Mouse (Mus musculus) embryonic facial prominence, embryonic 11.5 days (tissue): Measurements from ENCODE around the gene Rfx4. TPM values are rescaled to one million over a fixed set of nuclear protein-coding genes. Genes with fewer than 3 reads are reported as not detected.

Experiments
- ATAC-seq: fragments of 200-750 bp; cut with Nextera tagmentation; replicated peaks from 2 replicates; pipeline ENCODE4 v1.8.0; 2017; ENCODE audit warnings: low read depth; ENCODE audit not compliant: insufficient number of reproducible peaks, low FRiP score, low TSS enrichment
- DNase-seq: peaks from one replicate; pipeline ENCODE4 v3.0.0-alpha.2; 2015; ENCODE audit warnings: low spot score
- H3K27ac ChIP-seq: fragments of 300-500 bp; sonication (generic); replicated peaks from 2 replicates; pipeline ENCODE4 v1.5.1; 2014; ENCODE audit warnings: mild to moderate bottlenecking, low read depth, low read length, control low read depth
- H3K27me3 ChIP-seq: fragments of 300-500 bp; sonication (generic); 2 replicates; pipeline ENCODE4 v1.6.1; 2014; ENCODE audit warnings: mild to moderate bottlenecking, low read length, moderate library complexity, mixed read lengths; ENCODE audit not compliant: control insufficient read depth, insufficient read depth
- H3K36me3 ChIP-seq: fragments of 300-500 bp; sonication (generic); replicated peaks from 2 replicates; pipeline ENCODE4 v1.6.1; 2014; ENCODE audit warnings: low read depth, mild to moderate bottlenecking, low read length, moderate library complexity, mixed read lengths; ENCODE audit not compliant: control insufficient read depth, insufficient read depth
- H3K4me1 ChIP-seq: fragments of 300-500 bp; sonication (generic); 2 replicates; pipeline ENCODE4 v1.6.1; 2014; ENCODE audit warnings: low read length, mixed read lengths; ENCODE audit not compliant: control insufficient read depth, insufficient read depth
- H3K4me2 ChIP-seq: fragments of 300-500 bp; sonication (generic); 2 replicates; pipeline ENCODE4 v1.6.1; 2014; ENCODE audit warnings: low read depth, mild to moderate bottlenecking, control low read depth, low read length, moderate library complexity
- H3K4me3 ChIP-seq: fragments of 300-500 bp; sonication (generic); 2 replicates; pipeline ENCODE4 v1.5.1; 2014; ENCODE audit warnings: low read depth, low read length, control low read depth
- H3K9ac ChIP-seq: fragments of 300-500 bp; sonication (generic); replicated peaks from 2 replicates; pipeline ENCODE4 v1.6.1; 2014; ENCODE audit warnings: mild to moderate bottlenecking, control low read depth, low read length
- H3K9me3 ChIP-seq: fragments of 300-500 bp; sonication (generic); replicated peaks from 2 replicates; pipeline ENCODE4 v1.6.1; 2016; ENCODE audit warnings: mild to moderate bottlenecking, low read length, inconsistent platforms, mixed read lengths; ENCODE audit not compliant: control insufficient read depth
- WGBS: fragments of 180-500 bp; shearing (Covaris S2); extraction: QIAGEN DNeasy Blood & Tissue Kit; methylation state at CpG from one replicate; pipeline ENCODE4 v1.1.7; 2014; 5-methylcytosine and 5-hydroxymethylcytosine counted together
- polyA plus RNA-seq: library from polyadenylated mRNA; unstranded; fragments of >200 nt; fragmentation: Nextera tagmentation; extraction: Ambion mirVana; gene quantifications from 2 replicates; pipeline ENCODE4 v1.2.1, GENCODE M21; 2014

The Rfx4 gene
- polyA plus RNA-seq, 1 experiment from 2014 or later, result 5.2 TPM

- Histone ChIP-seq H3K27me3 (no peaks in the 10 kb centered on the region), H3K4me1 (no peaks in the 10 kb centered on the region; the same call in 1 of the 2 replicates), H3K9ac (no peak overlapping the region), H3K4me2 (no peak overlapping the region), H3K4me3 (no peak overlapping the region), H3K36me3 (no peaks in the 10 kb centered on the region), H3K27ac (no peak overlapping the region), H3K9me3 (no peaks in the 10 kb centered on the region)
- no peak for DNase-seq
- no peak for ATAC-seq
- 81% methylated on average over 3 of the region's 3 CpGs for WGBS
Observed at GRCm38 (mm10) chr10:84820230-84820629, 64.4 kb downstream of the Rfx4 start.

- 29% methylated on average over 9 of the region's 9 CpGs for WGBS
- Histone ChIP-seq H3K9ac (no peak overlapping the region), H3K27ac (no peak overlapping the region), H3K9me3 (no peaks in the 10 kb centered on the region), H3K27me3 (no peaks in the 10 kb centered on the region), H3K4me1 (no peaks in the 10 kb centered on the region; the same call in 1 of the 2 replicates), H3K4me3 (no peak overlapping the region), H3K36me3 (no peaks in the 10 kb centered on the region), H3K4me2 (no peak overlapping the region)
- no peak for ATAC-seq
- DNase-seq, result no peak
Observed at GRCm38 (mm10) chr10:84822741-84823151, 66.9 kb downstream of the Rfx4 start.

- Histone ChIP-seq H3K9ac (no peak overlapping the region), H3K4me3 (no peak overlapping the region), H3K27me3 (no peaks in the 10 kb centered on the region), H3K4me2 (no peak overlapping the region), H3K27ac (no peak overlapping the region), H3K9me3 (no peaks in the 10 kb centered on the region), H3K36me3 (no peaks in the 10 kb centered on the region), H3K4me1 (no peaks in the 10 kb centered on the region; the same call in 1 of the 2 replicates)
- 38% methylated on average over 4 of the region's 4 CpGs for WGBS
- ATAC-seq (no peak), DNase-seq (no peak)
Observed at GRCm38 (mm10) chr10:84823621-84824020, 67.8 kb downstream of the Rfx4 start.

- Histone ChIP-seq H3K9ac (no peak overlapping the region), H3K27me3 (no peaks in the 10 kb centered on the region), H3K9me3 (no peaks in the 10 kb centered on the region), H3K4me1 (no peaks in the 10 kb centered on the region), H3K4me2 (no peak overlapping the region), H3K36me3 (no peaks in the 10 kb centered on the region), H3K27ac (no peak overlapping the region), H3K4me3 (no peak overlapping the region)
- WGBS, result 82% methylated on average over 8 of the region's 8 CpGs
- no peak for ATAC-seq
- no peak for DNase-seq
Observed at GRCm38 (mm10) chr10:84829009-84829408, 73.1 kb downstream of the Rfx4 start.

GRCm38 (mm10) chr10:84835596-84835995, 79.7 kb downstream of the Rfx4 start:
- no peak overlapping the region for H3K27ac ChIP-seq
- ATAC-seq, result no peak
- no peaks in the 10 kb centered on the region for H3K4me1 ChIP-seq
- H3K4me3 ChIP-seq, result no peak overlapping the region
- H3K9me3 ChIP-seq, result no peaks in the 10 kb centered on the region
- no peak overlapping the region for H3K4me2 ChIP-seq
- no peaks in the 10 kb centered on the region for H3K27me3 ChIP-seq
- H3K9ac ChIP-seq, result no peak overlapping the region
- no peak for DNase-seq
- 68% methylated on average over 6 of the region's 6 CpGs for WGBS
- H3K36me3 ChIP-seq, result no peaks in the 10 kb centered on the region

- H3K9ac ChIP-seq, result no peak overlapping the region
- H3K9me3 ChIP-seq, result no peaks in the 10 kb centered on the region
- H3K4me3 ChIP-seq, result no peak overlapping the region
- WGBS, result 39% methylated on average over 4 of the region's 4 CpGs
- H3K27me3 ChIP-seq, result no peaks in the 10 kb centered on the region
- H3K36me3 ChIP-seq, result no peaks in the 10 kb centered on the region
- DNase-seq (peak; percentile 31), ATAC-seq (no peak)
- no peak overlapping the region for H3K4me2 ChIP-seq
- H3K27ac ChIP-seq, result no peak overlapping the region
- H3K4me1 ChIP-seq, result no peaks in the 10 kb centered on the region
Observed at GRCm38 (mm10) chr10:84836104-84836503, 80.2 kb downstream of the Rfx4 start.

- H3K36me3 ChIP-seq, result no peaks in the 10 kb centered on the region
- H3K4me3 ChIP-seq, result no peak overlapping the region
- WGBS, result 77% methylated on average over 2 of the region's 2 CpGs
- no peaks in the 10 kb centered on the region for H3K9me3 ChIP-seq
- no peak for ATAC-seq
- H3K27me3 ChIP-seq, result no peaks in the 10 kb centered on the region
- no peak overlapping the region for H3K27ac ChIP-seq
- no peak for DNase-seq
- no peak overlapping the region for H3K9ac ChIP-seq
- no peaks in the 10 kb centered on the region for H3K4me1 ChIP-seq
- H3K4me2 ChIP-seq, result no peak overlapping the region
Observed at GRCm38 (mm10) chr10:84837355-84837754, 81.5 kb downstream of the Rfx4 start.

GRCm38 (mm10) chr10:84838850-84839473, 83.1 kb downstream of the Rfx4 start:
- no peak overlapping the region for H3K4me3 ChIP-seq
- H3K9me3 ChIP-seq, result no peaks in the 10 kb centered on the region
- no peak overlapping the region for H3K27ac ChIP-seq
- ATAC-seq, result no peak
- no peak for DNase-seq
- 73% methylated on average over 7 of the region's 7 CpGs for WGBS
- H3K4me1 ChIP-seq, result no peaks in the 10 kb centered on the region
- H3K4me2 ChIP-seq, result no peak overlapping the region
- no peaks in the 10 kb centered on the region for H3K36me3 ChIP-seq
- H3K9ac ChIP-seq, result no peak overlapping the region
- no peaks in the 10 kb centered on the region for H3K27me3 ChIP-seq
